Mouse (Mus musculus): Measurements from ENCODE around the gene Gm27029.

DNA sequence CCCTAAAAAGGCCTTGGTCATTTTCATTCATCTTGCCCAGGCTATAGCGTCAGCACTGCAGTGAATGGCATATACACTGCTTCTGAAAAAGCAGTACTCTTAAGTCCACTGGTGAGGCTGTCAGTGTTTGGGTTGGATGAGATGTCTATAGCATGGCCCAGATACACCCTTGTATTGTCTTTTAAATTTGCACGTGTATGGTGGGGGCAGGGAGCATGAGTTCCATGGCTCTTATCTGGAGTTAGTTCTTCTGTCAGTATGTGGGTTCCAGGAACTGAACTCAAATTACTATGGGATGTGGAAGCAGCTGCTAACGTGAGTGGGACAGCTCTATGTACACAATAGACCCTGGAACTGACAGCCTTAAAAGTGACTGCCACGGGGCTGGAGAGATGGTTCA is 11.2 kb upstream of the Gm27029 start:
- no peak for TF ChIP-seq CTCF (IDR thresholded peaks at IDR 0.05; ENCODE audit: low read depth, low read length)
- TF ChIP-seq POLR2A (IDR thresholded peaks at IDR 0.05; ENCODE audit: insufficient read depth, low read length), result no peak
- no peak for TF ChIP-seq EP300 (IDR thresholded peaks at IDR 0.05; ENCODE audit: insufficient read depth, low read depth, low read length)

Measured in ES-Bruce4 (cell line).